Mouse (Mus musculus) adrenal gland (tissue): ENCODE measurements around the gene Cstad.

Experiments
- intact Hi-C: fragments of 180-260 bp; cut with DNase I; formaldehyde crosslinking; loops from one replicate; pipeline ENCODE4 v1.15.1; 2025

The Cstad gene

DNA sequence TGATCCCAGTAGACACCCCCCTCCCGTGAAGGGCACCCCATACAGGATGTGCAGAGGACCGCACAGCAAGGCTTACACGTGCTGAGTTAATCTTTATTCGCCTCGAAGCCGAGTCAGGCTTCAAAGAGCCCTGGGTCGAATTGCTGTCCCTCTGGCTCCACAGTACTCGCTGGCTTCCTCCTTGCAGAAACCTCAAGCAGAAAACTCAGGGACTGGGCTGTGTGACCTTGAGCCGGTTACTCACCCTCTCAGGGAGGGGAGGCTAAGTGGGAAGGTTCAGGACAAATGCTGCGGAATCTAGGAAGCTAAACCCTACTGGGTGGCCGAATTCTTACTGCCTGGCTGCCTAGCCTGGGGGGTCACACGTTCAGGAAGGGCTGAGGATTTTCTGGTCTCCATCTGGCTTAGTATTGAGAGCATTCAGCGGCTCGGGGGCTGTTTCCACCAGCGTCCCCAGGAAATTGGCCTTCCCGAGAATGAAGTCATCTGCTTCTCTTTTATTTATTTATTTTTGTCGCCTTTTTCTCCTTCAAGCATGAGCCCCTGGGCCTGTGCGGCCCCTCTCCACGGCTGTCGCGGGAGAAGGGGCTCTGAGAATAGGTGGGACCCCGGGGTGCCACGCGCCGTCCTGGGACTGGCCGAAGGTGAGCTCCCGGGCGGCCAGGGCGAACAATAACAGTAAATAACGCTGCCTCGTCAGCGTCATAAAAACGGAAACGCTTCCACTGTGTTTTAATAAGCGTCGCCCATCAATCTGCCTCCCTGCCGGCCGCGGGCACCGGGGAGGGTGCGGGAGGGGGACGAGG lies 63.0 kb downstream of the Cstad start:
- intact Hi-C loops, result loop anchor here (5.0 kb wide), 1 partner anchor 56 kb away; no protein-coding TSS in a partner anchor

DNA sequence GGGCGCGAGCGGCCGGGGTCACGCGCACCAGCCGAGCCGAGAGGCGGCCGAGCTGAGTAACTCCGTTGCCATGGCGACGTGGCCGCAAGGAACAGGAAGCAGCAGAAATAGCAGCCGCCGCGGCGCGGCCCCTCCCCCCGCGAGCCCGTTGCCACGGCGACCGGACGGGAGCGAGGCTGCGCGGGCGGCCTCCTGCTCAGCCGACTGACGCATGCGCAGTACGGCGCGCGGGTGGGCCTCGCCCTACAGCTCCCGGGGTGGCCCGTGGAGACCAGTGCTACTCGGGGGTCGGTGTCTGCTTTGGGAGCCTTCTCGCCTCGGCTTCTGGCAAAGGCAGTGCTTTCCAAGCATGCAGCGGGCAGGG lies 63.6 kb downstream of the Cstad start:
- intact Hi-C loops, result loop anchor here (5.0 kb wide), 1 partner anchor 56 kb away; no protein-coding TSS in a partner anchor
